Mouse (Mus musculus) heart, postnatal 4 days (tissue): ENCODE measurements at regions not wholly inside any gene's neighbourhood (a gene's known extent, or its start where the extent isn't known, plus 50 kb on each side); places are given as distances from the start of the nearest gene placed in this dataset.

Experiments
- DNase-seq: peaks from one replicate; pipeline ENCODE4 v3.0.0; 2021

DNA sequence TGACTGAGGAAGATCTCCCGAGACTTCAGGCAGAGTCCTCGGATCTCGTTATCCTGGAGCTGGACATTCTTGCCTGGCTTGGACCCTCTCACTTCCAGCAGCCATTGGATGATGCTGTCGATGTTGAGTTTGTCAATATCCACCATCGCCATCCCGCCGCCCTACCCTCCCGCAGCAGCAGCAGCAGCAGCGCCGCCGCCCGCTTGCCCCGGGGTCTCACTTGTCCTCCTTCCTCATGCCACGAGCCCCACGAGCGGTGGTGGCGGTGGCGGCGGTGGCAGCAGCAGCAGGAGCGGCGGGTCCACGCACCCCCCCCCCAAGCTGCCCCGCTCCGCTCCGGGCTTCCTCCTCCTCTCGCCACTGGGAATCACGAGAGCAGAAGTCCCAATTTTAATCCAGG, 115.1 kb upstream of the Taf1b start:
- DNase-seq = no peak

- DNase-seq = peak; percentile 13
Measured at GRCm38 (mm10) chr12:24424958-24425357, 73.2 kb upstream of the Taf1b start.
